Mouse (Mus musculus): ENCODE data around the gene Vmn1r50. TPM values are rescaled to one million over a fixed set of nuclear protein-coding genes. Genes with fewer than 3 reads are reported as not detected.
"Not testable (repeated sequence)": the region's sequence is repeated elsewhere in the genome, so short reads cannot be mapped to it uniquely, and the experiment has no call there.

The Vmn1r50 gene
- not detected for total RNA-seq (2022)

DNA sequence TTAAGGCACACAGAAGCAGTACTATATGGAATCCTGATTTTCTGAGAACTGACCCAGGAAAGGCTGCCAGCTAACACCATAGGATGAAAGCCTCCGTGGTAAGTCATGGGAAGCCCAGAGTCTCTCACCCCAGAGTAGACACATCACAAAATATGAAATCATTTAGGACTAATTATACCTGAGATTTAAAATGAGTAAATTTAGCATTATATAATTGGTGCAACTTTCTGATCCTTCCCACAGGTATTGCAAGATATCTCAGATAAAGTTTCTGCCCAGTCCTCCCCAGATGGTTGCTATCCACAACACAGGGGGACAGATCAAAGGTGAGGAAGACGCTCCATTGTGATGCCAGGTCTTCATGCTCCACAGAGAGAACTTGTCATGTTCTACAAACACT, at the start of gene Vmn1r50:
TSS of gene Vmn1r50 (plus strand) at position 301 of the 400 bp plus-strand sequence.
- DNase-seq (ENCODE audit: low spot score in 2 of 2) = no peak

DNA sequence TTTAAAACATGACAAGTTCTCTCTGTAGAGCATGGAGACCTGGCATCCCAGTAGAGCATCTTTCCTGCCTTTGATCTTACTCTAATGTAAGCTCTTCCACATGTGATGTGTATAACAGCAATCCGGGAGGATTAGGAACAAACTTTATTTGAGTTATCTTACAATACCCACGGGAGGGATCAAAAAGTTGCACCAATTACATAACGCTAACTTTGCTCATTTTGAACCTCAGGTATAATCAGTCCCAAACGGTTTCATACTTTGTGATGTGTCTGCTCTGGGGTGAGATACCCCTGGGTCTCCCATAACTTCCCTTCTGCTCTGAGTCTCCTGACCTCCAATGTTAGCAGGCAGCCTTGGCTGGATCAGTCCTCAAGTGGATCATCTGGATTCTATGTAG, 22.8 kb upstream of the Vmn1r50 start, which contains the start of gene Vmn1r49:
TSS of gene Vmn1r49 (minus strand) at position 101 of the 400 bp plus-strand sequence.
- DNase-seq (ENCODE audit: low spot score in 2 of 2) = no peak

DNA sequence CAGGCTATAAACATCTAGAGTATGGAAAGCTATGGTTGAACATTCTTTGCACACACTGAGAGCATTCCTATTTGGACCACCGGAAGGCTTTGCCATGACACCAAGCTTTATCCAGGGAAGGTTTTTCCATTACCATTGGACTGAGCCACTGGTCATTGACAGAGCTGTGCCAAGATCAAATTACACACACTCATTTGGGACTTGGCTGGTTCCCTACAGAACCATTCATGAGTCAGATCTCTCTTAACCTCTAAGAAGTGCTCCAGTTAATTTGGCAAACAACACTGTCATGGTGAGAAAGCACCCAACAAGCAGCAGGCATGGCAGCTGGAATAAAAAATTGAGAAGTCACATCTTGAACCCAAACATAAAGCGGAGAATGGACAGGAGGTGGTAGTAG, 664 bp upstream of the Vmn1r50 start:
- DNase-seq (ENCODE audit: low spot score in 2 of 2) = no peak

DNA sequence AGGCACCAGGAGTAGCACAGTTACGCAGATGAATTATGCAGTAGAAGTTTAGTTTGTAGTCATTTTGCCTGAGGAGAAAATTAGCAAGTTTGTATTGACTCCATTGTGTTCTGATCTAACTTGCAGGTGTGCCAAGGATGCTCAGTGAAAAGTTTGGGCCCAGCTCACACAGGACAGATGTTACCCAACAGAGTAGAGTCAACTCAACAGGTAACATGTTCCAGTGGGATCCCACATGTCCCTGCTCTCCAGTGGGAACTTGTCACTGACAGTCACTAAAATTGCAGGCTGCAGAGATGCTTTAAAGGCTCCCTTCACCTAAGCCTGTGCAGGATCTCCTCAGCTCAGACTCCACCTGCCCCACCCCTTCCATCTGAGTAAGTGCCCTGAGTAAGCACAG, 21.1 kb downstream of the Vmn1r50 start, which contains the start of gene Vmn1r51:
TSS of gene Vmn1r51 (plus strand) at position 301 of the 400 bp plus-strand sequence.
- DNase-seq (ENCODE audit: low spot score in 2 of 2) = not testable (repeated sequence)

Other genes with a start within 250 kb of the Vmn1r50 start
- not detected for gene Vmn1r42, start 225.0 kb upstream of the Vmn1r50 start, total RNA-seq (2022)
- not detected for gene Vmn1r43, start 225.0 kb upstream of the Vmn1r50 start, total RNA-seq (2022)
- not detected for gene Vmn1r44, start 217.8 kb upstream of the Vmn1r50 start, total RNA-seq (2022)
- gene Vmn1r45, start 160.8 kb upstream of the Vmn1r50 start, total RNA-seq (2022) = not detected
- not detected for gene Vmn1r46, start 132.1 kb upstream of the Vmn1r50 start, total RNA-seq (2022)
- not detected for gene Vmn1r47, start 85.3 kb upstream of the Vmn1r50 start, total RNA-seq (2022)
- gene Vmn1r48, start 64.6 kb upstream of the Vmn1r50 start, total RNA-seq (2022) = not detected
- gene Vmn1r49, start 22.9 kb upstream of the Vmn1r50 start, total RNA-seq (2022) = not detected
- not detected for gene Vmn1r51, start 21.2 kb downstream of the Vmn1r50 start, total RNA-seq (2022)
- not detected for gene Vmn1r52, start 73.4 kb downstream of the Vmn1r50 start, total RNA-seq (2022)
- gene V1ra8, start 101.4 kb downstream of the Vmn1r50 start, total RNA-seq (2022) = not detected
- gene Vmn1r53, start 123.0 kb downstream of the Vmn1r50 start, total RNA-seq (2022) = not detected
- gene Vmn1r54, start 144.9 kb downstream of the Vmn1r50 start, total RNA-seq (2022) = not detected
- gene BC048671, start 199.8 kb downstream of the Vmn1r50 start, total RNA-seq (2022) = not detected
- not detected for gene Chst13, start 223.8 kb downstream of the Vmn1r50 start, total RNA-seq (2022)
- not detected for gene Uroc1, start 231.9 kb downstream of the Vmn1r50 start, total RNA-seq (2022)